ENCODE assay signal across 8 mouse cellular contexts in the genomic region with DNA sequence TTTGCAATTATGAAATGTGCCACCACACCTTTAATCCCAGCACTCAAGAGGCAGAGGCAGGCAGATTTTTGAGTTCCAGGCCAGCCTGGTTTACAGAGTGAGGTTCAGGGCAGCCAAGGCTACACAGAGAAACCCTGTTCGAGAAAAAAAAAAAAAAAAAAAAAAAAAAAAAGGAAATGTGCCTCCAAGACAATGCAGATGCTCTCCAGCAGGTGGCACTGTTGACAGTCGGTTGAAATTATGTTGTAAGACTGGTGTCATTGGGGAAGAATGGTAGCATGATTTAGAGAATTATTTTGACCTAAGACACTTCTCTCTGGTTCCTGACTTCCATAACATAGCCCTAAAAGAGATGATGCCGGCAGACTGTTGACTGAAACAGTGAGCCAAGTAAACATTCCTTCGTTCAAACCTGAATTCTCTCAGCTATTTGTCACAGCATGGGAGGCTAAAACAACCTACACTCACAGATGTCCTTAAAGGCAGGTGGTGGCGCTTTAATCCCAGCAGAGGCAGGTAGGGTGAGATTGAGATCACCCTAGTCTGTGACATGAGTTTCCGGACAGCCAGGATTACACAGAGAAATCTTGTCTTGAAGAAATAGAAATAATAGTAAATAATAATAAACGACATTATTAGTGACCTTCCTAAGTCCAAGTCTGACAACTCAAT.
DNase-seq lines count a peak whose midpoint lies in the region; ATAC-seq and TF ChIP-seq lines count a peak whose summit lies in the region.
"Had no signal": no experiment of that assay in that cellular context is flagged by ENCODE, and none has a peak within 500 bp of the region (broad histone marks: within the 10 kb centered on the region; RNA-seq: fewer than 3 reads in every experiment).

No protein-coding gene starts in this region.

- H3K27me3 ChIP-seq in kidney, embryonic 15.5 days = no peaks in the 10 kb centered on the region
- no peaks in the 10 kb centered on the region for H3K27me3 ChIP-seq in E14TG2a.4 (ENCODE audit: insufficient read depth, low read length)
- no peaks in the 10 kb centered on the region for H3K27me3 ChIP-seq in embryonic facial prominence, embryonic 10.5 days (replicated peaks; ENCODE audit: low read depth, poor library complexity, severe bottlenecking)
- H3K27me3 ChIP-seq: lung, embryonic 15.5 days had no signal

- no peaks in the 10 kb centered on the region for H3K9me3 ChIP-seq in kidney, embryonic 15.5 days (replicated peaks)
- no peaks in the 10 kb centered on the region for H3K9me3 ChIP-seq in E14TG2a.4 (ENCODE audit: low read length)
- H3K9me3 ChIP-seq in embryonic facial prominence, embryonic 10.5 days = no peaks in the 10 kb centered on the region
- H3K9me3 ChIP-seq: lung, embryonic 15.5 days had no signal

- no peak for ATAC-seq in kidney, embryonic 15.5 days (replicated peaks; ENCODE audit: low FRiP score)

- no peaks in the 10 kb centered on the region for H3K4me1 ChIP-seq in kidney, embryonic 15.5 days
- no peaks in the 10 kb centered on the region for H3K4me1 ChIP-seq in E14TG2a.4 (replicated peaks; ENCODE audit: low read depth, low read length)
- H3K4me1 ChIP-seq in embryonic facial prominence, embryonic 10.5 days = no peaks in the 10 kb centered on the region
- H3K4me1 ChIP-seq: lung, embryonic 15.5 days had no signal

- H3K4me2 ChIP-seq in kidney, embryonic 15.5 days = no peak overlapping the region
- H3K4me2 ChIP-seq: lung, embryonic 15.5 days had no signal

- 43% methylated on average over 7 of the region's 7 CpGs for WGBS in kidney, embryonic 15.5 days
- 44% methylated on average over 7 of the region's 7 CpGs for WGBS in embryonic facial prominence, embryonic 10.5 days

- peak; percentile 60 for TF ChIP-seq CTCF in E14TG2a.4 (conservative IDR thresholded peaks at IDR 0.05; ENCODE audit: low read length)

- no peak overlapping the region for H3K4me3 ChIP-seq in kidney, embryonic 15.5 days (replicated peaks)
- H3K4me3 ChIP-seq in E14TG2a.4 (replicated peaks; ENCODE audit: low read length) = no peak overlapping the region
- no peak overlapping the region for H3K4me3 ChIP-seq in embryonic facial prominence, embryonic 10.5 days
- H3K4me3 ChIP-seq: lung, embryonic 15.5 days had no signal

- no peak overlapping the region for H3K9ac ChIP-seq in kidney, embryonic 15.5 days
- H3K9ac ChIP-seq: lung, embryonic 15.5 days had no signal

- no peaks in the 10 kb centered on the region for H3K36me3 ChIP-seq in kidney, embryonic 15.5 days
- no peaks in the 10 kb centered on the region for H3K36me3 ChIP-seq in E14TG2a.4 (ENCODE audit: insufficient read depth, low read length)
- H3K36me3 ChIP-seq in embryonic facial prominence, embryonic 10.5 days (replicated peaks) = no peaks in the 10 kb centered on the region
- H3K36me3 ChIP-seq: lung, embryonic 15.5 days had no signal

- no peak overlapping the region for H3K27ac ChIP-seq in kidney, embryonic 15.5 days
- no peak overlapping the region for H3K27ac ChIP-seq in embryonic facial prominence, embryonic 10.5 days (replicated peaks)
- H3K27ac ChIP-seq: lung, embryonic 15.5 days had no signal

- DNase-seq in kidney, adult 18-20 months = peak; percentile 34
- peak; percentile 57 for DNase-seq in R1 (ENCODE audit: low read depth, low spot score)
- DNase-seq in embryonic facial prominence, embryonic 10.5 days (ENCODE audit: low spot score) = peak; percentile 52
- peak; percentile 52 for DNase-seq in left cerebral cortex, postnatal 4 days
- DNase-seq in right cerebral cortex, postnatal 4 days = peak; percentile 52

- intact Hi-C loops in left cerebral cortex, postnatal 4 days (cut with DNase I) = no loop called here
